Mouse (Mus musculus): ENCODE data around the gene Mbnl2. TPM values are rescaled to one million over a fixed set of nuclear protein-coding genes. Genes with fewer than 3 reads are reported as not detected.
A peak's percentile ranks its signal among the peaks of the same experiment; 100 is the strongest.

The Mbnl2 gene
- total RNA-seq, 2 experiments from 2014 or later: 269 to 316 TPM

DNA sequence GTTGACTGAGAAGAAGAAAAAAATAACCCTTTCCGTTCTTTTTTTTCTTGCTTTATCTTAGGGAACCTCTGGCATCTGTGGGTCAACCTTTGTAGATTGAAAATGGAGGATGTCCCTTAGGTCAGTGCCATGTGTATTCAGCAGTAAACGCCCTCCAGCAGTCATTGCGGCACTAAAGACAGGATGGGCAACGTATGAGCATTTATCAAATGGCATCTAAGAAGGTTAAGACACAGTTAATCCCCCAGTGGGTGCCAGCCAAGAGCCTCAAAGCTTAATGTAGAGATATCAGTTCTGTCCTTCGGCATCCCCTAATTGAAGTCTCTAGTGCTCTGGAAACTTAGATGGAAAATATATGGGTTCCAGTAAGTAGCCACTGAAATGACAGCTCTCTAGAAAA lies 723 bp upstream of the Mbnl2 start:
- DNase-seq: no peak

DNA sequence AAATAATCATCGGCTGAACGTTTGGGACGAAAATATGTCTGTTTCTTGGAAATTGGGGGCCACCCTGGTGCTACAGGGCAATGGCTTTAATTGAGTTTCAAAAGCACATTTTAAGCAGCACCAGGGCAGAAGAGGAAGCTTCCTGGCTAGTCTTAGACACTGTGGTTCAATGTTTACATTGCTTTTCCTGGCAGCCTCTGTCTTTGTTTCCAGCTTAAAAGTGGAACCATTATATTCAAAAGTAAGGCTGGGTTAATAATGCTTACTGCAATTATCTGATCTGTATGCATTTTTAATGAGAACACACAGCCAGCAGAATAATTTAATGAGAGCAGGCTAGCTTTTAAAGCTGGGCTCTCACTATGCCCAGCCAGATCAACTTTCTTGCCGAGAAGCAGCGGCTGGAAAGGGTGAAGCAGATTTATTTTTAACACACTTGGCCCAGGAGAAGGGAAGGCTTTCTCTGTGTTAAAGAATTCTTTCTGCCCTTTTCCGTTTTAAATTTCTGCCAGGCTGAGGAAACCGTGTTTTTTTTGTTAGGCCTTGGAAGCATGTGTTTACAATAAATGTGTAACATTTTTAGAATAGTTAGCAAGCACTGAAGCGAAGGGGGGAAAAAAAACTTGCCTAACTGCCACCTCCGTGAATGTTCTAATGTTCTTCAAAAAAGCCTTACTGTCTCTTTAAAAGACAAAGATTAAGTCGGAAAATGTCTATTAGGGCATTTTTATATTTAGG lies 1.0 kb downstream of the Mbnl2 start:
- DNase-seq: no peak

DNA sequence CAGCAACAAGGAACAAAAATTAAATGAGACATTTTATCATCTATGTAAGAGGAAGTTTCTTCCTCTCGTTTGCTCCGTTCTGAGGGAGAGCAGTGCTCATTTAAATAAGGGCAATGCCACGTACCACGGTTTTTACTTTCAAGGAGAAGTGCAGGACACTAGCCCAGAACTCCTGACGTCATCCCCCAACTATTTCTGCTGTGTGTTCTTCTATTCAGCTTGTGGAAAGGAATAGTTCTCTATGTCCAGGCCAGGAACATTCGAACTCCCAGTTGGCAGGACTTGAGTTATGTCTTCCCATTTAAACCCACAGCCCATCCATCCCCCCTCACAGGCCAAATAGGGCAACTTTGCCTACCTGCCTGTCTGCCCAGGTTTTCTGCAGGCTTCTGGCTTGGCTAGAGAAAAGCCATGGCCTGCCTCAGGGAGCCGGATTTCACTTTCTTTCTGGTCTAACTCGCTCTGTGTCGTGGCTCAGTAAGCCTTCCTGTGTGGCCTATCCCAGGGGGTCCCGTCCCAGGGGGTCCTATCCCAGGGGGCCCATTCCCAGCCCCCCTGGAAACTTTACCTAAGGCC lies 1.7 kb downstream of the Mbnl2 start:
- DNase-seq: peak; percentile 81

DNA sequence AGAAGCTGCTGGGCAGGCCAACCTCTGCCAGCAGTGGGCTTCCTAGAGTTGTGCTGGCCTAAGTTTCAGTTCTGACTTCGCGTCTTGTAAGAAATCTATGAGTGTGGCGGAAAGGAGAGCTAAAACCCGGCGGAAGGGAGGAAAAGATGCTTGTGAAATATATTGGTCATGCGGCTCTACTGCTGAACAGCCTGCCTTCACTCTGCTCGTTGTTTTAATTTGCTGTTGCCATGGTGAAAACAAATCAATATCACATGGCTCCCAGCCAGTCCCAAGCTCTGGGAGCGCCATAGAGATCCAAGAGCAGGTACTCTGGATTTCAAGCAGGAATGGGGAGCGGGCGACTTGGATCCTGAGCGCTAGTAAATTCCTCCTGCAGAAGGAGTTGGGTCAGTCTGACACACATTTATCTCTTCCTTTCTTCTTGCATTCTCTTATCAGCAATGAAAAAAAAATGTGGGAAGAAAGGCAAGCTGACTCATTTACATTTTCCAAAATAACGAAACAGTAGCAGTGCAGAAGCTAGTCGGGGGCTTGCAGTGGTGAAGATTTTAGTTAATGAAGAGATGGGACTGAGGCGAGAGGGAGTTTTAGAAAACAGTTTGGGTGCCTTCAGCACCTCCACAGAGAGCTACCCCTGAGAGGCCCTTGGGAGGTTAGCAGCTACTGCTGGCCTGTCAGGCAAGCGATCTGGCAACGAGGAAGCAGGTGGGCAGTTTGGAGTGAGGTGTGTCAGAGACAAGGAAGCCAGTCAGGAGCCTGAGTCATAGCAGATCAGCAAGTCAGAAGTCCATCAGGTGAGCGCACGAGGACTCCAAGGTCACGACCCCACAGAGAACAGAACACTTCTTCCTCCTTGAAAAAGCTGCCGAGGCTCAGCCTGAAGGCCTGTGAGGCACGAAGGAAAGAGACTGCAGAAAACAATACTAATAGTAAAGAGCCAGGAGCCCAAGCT lies 3.1 kb downstream of the Mbnl2 start:
- no peak for DNase-seq

GRCm38 (mm10) chr14:120280136-120280535 lies 4.7 kb downstream of the Mbnl2 start:
- DNase-seq: no peak

DNA sequence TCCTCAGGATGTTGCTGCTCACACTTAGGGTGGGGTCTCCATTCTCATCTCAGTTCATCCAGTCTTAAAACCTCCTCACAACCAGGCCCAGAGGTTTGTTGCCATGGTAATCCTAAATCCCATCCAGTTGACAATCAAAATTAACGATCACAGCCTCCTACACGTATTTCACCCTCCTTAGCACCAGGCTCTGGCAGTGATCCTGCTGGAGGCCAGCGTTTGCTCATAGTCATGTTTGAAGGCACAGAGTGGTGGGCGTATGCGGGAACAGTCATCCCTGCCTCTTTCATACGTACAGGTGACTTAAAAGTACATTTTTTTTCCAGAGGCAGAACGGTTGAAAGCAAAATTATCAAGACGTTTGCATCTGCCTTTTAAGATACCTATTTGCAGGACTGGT lies 8.3 kb downstream of the Mbnl2 start:
- no peak for DNase-seq

GRCm38 (mm10) chr14:120284504-120284903 lies 9.0 kb downstream of the Mbnl2 start:
- DNase-seq: no peak

GRCm38 (mm10) chr14:120287121-120287986 lies 11.9 kb downstream of the Mbnl2 start:
- no peak for DNase-seq

DNA sequence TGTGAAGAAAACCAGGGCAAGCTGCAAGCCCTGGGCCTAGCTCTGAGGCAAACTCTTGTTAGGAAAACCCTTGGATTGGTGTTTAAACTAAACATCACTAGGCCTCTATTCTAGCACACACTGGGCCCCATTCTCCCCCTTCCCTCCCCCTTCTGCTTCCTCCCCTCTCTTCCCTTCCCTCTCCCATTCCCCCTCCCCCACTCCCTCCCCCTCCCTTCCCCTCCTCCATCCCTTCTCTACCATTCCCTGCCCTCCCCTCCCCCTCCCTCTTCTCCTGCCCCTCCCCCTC lies 12.5 kb downstream of the Mbnl2 start:
- no peak for DNase-seq

DNA sequence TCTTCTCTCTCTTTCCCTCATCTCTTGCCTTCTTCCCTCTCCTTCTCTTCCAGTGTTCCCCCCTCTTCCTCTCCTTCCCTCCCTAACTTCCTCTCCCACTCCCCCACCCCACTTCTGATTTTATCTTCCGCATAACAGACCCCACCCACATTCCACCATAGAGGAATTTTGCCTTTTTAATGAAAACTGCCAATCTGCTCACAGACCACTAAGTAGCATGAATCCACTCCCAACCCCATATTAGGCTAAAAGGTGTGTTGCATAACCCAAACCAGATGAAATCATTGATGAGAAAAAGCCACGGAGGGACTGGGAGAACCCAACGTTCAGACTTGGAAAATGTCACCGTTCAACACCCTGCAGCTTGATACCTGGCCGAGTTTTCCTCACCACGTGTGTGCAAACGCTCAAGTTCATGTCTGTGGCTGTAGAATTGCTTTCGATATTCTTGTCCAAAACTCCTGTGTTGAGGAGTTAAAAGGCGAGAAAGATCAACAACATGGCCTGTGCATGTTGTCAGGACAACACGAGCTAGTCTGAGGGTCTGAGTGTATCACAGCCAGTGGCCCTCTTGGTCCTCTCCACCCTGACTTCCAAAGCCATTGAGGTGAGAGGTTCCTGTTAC lies 13.0 kb downstream of the Mbnl2 start:
- no peak for DNase-seq

DNA sequence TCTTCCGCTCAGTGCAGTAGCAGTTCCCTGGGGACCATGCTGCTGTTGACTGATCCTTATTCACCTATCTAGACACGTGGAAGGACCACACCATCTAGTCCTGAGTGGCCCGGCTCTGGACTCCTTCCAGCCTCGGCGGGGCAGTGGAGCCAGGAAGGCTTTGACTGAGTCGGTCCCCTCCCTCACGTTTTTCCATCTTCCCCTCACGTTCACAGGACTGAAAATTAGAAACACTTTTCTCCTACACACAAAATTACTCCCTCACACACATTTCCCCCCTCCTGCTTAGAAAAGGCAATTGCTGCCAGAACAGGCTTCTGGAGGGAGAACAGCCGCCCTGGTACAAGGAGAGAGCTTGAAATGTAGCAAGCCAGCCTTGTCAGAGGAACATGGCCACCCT lies 13.6 kb downstream of the Mbnl2 start:
- peak; percentile 45 for DNase-seq

GRCm38 (mm10) chr14:120289528-120289927 lies 14.1 kb downstream of the Mbnl2 start:
- DNase-seq: no peak

- no peak for DNase-seq
Measured at GRCm38 (mm10) chr14:120291226-120291757, 15.8 kb downstream of the Mbnl2 start.

DNA sequence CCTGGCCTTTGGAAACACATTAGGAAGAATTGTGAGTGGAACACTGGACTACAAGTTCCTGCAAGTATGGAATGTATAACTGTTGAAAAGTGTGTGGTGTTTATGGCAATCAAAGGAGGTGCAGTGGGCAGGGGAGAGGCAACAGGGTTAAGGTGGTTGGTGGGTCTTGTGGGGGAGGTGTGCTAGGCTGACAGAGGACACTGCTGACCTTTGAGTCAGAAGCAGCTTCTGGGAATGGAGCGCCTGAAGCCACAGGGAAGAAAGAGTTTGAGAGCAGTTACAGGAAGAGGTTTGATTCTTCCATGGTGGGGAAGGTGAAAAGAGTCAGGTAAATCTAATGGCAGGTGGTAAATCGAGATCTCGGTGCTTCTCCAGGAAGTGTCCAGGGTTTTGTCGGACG lies 16.7 kb downstream of the Mbnl2 start:
- DNase-seq: no peak

DNA sequence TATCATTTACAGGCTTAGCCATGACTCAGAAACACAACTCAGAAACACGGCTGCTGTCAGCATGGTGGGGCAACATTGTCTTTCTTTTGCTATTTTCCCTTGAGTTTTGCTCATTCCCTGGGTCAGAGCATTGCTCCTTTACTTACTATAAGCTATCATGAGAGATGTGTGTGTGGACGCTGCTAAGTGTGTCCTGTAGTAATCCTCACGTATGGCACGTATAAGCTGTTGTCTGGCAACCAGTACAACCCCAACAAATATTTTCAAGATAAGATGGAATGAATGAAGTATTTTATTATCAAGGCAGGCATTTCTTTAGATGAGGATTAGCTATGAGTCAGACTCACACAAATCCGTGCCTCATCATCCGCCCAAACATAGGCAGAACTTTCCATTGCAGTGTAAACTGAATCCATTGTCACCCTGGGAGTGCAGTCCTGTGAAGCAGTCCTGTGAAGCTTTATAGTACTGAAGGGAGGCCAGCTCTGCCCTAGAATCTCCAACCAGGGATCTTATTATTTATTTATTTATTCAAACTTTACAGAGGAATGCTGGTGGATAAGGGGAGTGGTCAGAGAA lies 17.2 kb downstream of the Mbnl2 start:
- no peak for DNase-seq

DNA sequence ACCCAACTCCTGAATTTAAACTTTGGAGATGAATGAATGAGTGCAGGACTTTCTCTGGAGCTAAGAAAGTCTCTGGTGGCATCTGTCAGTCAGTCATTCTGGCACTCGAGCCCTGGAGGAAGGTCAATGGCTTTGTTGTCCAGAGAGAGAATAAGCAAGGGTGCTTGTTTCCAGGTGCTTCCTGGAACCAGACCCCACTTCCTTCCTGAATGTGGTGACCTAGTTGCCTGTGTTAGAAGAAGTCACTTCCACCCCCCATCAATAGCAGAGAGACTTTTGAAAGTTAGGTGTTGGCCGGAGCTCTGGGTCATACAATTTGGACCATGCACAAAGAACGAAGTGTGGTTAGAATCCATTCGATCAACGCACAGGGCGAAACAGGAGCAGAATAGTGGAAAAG lies 19.0 kb downstream of the Mbnl2 start:
- DNase-seq: no peak

GRCm38 (mm10) chr14:120295355-120296220 lies 20.1 kb downstream of the Mbnl2 start:
- DNase-seq: peak; percentile 51

DNA sequence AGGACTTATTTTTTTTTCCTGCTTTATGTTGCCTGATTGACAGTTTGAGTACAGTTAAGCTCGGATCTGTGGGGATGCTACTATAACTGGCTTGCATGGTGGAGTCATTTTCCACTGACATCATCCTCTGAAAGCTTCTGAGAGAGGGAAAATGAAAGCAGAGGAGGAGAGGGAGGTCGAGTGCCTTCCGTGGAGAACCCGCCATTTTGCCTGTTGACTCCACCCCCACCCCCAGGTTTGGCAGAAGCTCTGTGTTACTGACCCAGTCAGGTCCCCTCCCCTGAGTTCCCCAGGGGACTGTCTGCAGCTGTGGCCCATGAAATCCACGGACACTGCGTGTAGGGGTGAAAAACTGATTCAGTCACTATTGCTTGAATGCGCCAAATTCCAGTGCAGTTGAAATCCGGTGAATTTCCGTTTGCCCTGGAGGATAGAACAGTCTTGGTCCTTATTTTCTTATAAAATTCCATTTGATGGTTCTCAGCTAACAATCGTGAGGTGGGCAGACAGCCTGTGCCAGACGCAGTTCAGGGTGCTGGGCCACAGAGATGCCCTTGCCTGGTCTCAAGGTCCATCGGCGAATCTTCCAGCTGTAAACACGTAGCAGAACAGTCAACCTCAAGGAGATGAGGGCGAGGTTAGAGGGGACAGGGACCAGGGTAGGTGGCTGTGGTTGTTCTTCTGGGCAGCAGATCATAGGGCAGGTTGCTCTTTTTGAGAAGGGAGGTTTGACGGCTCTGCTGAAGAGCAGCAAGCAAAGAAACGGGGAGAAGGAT lies 20.9 kb downstream of the Mbnl2 start:
- DNase-seq: peak; percentile 70

GRCm38 (mm10) chr14:120297137-120297749 lies 21.8 kb downstream of the Mbnl2 start:
- DNase-seq: no peak

Measured in gastrocnemius, postnatal 25 days (tissue).